23 mouse cellular contexts compared by ENCODE assay signal in genomic region chr5:142341026-142341432, GRCm38 (mm10).
DNase-seq lines count a peak whose midpoint lies in the region; ATAC-seq lines count a peak whose summit lies in the region.
"Had no signal": no experiment of that assay in that cellular context is flagged by ENCODE, and none has a peak within 500 bp of the region (broad histone marks: within the 10 kb centered on the region; RNA-seq: fewer than 3 reads in every experiment).

No protein-coding gene starts in this region.

- DNase-seq in frontal cortex, postnatal 10 days (ENCODE audit: low spot score in 2 of 2), result no peak
- peak; percentile 71 for DNase-seq in brain, adult 2 months (ENCODE audit: low read depth, low spot score)
- DNase-seq in MN1 (ENCODE audit: low spot score), result no peak
- no peak for DNase-seq in yolk sac, embryonic 10.5 days (ENCODE audit: low spot score)
- DNase-seq: adrenal gland, postnatal 10 days; B cell, adult 2 months; gastrocnemius, postnatal 36 days; heart, postnatal 14 days; kidney, adult 18-20 months; kidney, postnatal 10 days; liver, postnatal 0 days; lung, postnatal 14 days; spleen, adult 18-20 months; thymus, postnatal 36 days had no signal

- no peaks in the 10 kb centered on the region for H3K9me3 ChIP-seq in embryonic facial prominence, embryonic 15.5 days (replicated peaks)
- H3K9me3 ChIP-seq in stomach, embryonic 14.5 days (ENCODE audit: control insufficient read depth, low read depth, low read length), result no peaks in the 10 kb centered on the region

- H3K4me2 ChIP-seq in embryonic facial prominence, embryonic 15.5 days (replicated peaks), result no peak overlapping the region
- no peak overlapping the region for H3K4me2 ChIP-seq in stomach, embryonic 14.5 days (replicated peaks; ENCODE audit: low read depth, low read length)
- H3K4me2 ChIP-seq: heart, embryonic 11.5 days; hindbrain, embryonic 14.5 days had no signal

- 48% methylated on average over 3 of the region's 3 CpGs for WGBS in embryonic facial prominence, embryonic 15.5 days
- WGBS in stomach, embryonic 14.5 days, result 64% methylated on average over 3 of the region's 3 CpGs

- H3K27me3 ChIP-seq in embryonic facial prominence, embryonic 15.5 days, result no peaks in the 10 kb centered on the region
- no peaks in the 10 kb centered on the region for H3K27me3 ChIP-seq in stomach, embryonic 14.5 days (ENCODE audit: control insufficient read depth, insufficient read depth, low read length)

- H3K4me3 ChIP-seq in embryonic facial prominence, embryonic 15.5 days (replicated peaks), result no peak overlapping the region
- H3K4me3 ChIP-seq in stomach, embryonic 14.5 days (ENCODE audit: low read depth, low read length), result no peak overlapping the region
- H3K4me3 ChIP-seq: erythroblast, embryonic 14.5 days; left cerebral cortex, adult 2 months; megakaryocyte, embryonic 14.5 days had no signal

- peaks cover 14% of the 10 kb centered on the region for H3K4me1 ChIP-seq in embryonic facial prominence, embryonic 15.5 days
- 0 out of 2 replicates have a peak, but pooled peaks cover 6% of the 10 kb centered on the region for H3K4me1 ChIP-seq in stomach, embryonic 14.5 days (ENCODE audit: control insufficient read depth, insufficient read depth, low read length)

- H3K27ac ChIP-seq in embryonic facial prominence, embryonic 15.5 days (replicated peaks), result peak overlapping the region; percentile 86
- H3K27ac ChIP-seq in stomach, embryonic 14.5 days (ENCODE audit: low read length), result peak overlapping the region; percentile 39; the same call in 1 of the 2 replicates
- H3K27ac ChIP-seq: hindbrain, embryonic 14.5 days; left cerebral cortex, adult 2 months had no signal

- peak; percentile 77 for ATAC-seq in frontal cortex, adult (ENCODE audit: low TSS enrichment)
- ATAC-seq in embryonic facial prominence, embryonic 15.5 days (ENCODE audit: insufficient number of reproducible peaks, low FRiP score, low TSS enrichment, low read depth), result no peak; the same call in 1 of the 2 replicates
- no peak for ATAC-seq in stomach, embryonic 14.5 days (ENCODE audit: insufficient number of reproducible peaks, insufficient read depth, low FRiP score, low read depth)
- ATAC-seq: liver, postnatal 0 days; midbrain, embryonic 16.5 days had no signal

- H3K36me3 ChIP-seq in embryonic facial prominence, embryonic 15.5 days, result no peaks in the 10 kb centered on the region
- no peaks in the 10 kb centered on the region for H3K36me3 ChIP-seq in stomach, embryonic 14.5 days (ENCODE audit: control insufficient read depth, insufficient read depth, low read length)

- no peak overlapping the region for H3K9ac ChIP-seq in embryonic facial prominence, embryonic 15.5 days
- H3K9ac ChIP-seq in stomach, embryonic 14.5 days (replicated peaks; ENCODE audit: low read depth, low read length), result no peak overlapping the region
- H3K9ac ChIP-seq: hindbrain, embryonic 14.5 days; liver, postnatal 0 days had no signal
